Mouse (Mus musculus) embryo, embryonic 10.5 days (tissue): ENCODE results near the gene Frs2.

Experiments
- DNase-seq: peaks from one replicate; pipeline ENCODE4 v3.0.0-alpha.2; 2015; ENCODE audit warnings: low spot score

The Frs2 gene

DNA sequence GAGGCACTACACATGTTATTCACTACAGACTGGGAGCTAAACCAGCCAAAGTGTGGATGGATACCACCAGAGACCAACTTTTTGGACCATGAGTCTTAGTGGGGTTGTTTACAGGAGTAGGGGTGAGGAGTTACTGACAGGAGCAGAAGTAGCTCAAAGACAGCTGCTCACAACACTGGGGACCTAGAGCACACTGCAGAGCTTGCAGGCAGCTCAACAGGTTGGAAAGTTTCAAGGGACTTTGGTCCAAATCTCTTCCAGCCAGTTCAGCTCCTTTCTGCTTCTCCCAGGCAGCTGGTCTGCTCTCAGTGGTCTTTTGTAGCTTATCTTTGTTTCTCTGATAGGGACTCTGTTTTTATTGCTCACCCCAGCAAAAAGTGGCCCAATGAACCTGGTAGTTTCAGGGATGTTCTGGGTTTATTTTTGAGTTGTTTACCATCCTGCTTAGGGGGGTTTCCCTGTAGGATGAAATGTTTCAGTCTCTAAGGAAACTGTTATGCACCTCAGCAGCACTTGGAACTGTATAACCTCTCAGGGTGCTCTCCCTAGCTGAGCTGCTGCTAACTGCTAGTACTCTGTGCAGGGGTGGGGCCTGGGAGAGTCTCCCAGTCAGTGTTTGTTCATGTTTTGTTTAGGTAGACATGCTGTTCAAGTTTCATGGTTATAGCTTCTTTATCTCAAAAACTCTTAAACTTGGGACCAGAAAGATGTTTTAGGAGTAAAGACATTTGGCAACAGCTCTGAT is 44.3 kb downstream of the Frs2 start:
- DNase-seq, result no peak

DNA sequence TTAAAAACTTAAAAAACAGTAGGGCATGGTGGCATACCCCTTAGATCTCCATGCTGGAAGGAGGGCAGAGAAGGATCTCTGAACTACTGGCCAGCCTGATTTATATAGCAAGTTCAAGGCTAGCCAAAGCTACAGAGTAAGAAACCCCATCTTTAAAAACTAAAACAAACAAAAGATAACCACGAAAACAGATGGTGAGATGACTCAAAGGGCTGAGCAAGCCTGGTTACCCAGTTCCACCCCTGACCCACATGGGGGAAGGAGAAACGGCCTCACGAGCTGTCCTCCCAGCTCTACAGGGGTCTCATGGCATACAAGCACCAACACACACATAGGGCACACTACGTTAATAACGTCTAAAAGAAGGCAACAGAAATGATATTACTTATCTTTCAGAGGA is 48.2 kb downstream of the Frs2 start:
- DNase-seq, result no peak

DNA sequence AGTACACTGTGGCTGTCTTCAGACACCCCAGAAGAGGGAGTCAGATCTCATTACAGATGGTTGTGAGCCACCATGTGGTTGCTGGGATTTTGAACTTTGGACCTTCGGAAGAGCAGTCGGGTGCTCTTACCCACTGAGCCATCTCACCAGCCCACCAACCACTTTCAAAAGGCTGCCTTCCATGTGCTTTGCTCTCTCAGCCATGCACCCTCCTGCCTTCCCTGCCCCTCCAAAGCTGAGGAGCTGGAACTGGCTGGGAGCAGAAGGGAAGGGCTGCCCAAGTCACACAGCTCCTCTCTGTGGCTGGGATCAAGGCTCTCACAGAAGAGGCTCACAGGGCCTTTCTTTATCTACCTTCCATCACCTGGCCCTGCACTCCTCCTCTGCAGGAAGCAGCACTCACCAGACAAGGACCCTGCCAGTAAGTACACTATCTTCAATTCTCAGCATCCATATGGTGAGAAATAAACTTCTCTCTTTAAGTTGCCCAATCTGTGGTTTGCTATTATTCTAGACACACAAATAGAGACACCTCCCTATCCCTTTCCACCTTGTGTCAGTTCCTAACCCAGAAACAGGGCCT is 51.1 kb downstream of the Frs2 start:
- no peak for DNase-seq

DNA sequence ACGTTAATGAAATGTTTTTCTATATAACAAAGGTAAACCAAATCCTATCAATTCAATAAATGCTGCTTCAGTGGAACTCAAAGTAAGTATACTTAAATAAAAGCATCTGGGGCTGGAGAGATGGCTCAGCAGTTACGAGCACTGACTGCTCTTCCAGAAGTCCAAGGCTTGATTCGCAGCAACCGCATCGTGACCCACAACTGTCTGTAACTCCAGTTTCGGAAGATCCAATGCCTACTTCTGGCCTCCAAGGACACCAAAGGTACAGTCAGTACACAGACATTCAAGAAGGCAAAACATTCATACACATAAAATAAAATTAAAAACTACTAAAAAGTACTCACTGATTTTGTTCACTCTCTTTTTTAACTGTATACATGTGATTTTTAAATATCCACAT is 52.2 kb downstream of the Frs2 start:
- DNase-seq, result no peak

DNA sequence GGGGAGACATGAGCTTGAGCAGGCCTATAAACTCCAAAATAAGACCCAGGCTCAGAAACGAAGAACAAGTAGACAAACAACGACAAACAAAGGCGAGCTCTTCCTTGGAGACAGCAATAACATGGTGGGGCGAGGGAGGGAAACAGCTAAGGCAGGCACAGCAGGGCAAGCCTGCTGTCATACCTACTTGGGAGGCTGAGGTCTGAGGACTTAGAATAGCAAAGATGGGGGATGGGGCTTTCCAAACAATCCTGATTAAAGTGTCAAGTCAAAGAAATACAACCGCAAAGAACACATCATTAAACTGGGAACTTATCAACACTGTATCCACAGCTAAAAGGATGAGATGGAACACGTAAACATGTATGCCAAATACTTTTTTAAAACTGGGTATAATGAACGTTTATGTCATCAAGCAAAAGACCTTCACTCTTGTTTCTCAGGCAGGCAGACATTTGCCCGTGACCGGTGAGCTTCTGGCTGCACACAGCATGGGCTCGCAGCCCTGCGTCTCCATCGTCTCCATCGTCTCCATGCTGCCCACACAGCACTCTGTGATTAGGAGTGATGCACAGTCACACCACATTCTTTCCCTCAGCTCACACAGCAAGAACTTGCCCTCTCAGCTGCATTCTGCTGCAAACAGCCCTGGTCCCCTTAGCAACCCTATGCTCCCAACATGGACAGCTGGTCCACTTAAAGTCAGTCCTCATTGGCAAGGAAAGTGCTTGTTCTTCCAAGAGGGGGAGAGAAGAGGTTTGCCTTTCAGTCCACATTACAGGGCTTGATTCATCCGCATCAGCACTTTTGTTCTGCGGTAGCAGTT is 53.6 kb downstream of the Frs2 start:
- peak; percentile 79 for DNase-seq

DNA sequence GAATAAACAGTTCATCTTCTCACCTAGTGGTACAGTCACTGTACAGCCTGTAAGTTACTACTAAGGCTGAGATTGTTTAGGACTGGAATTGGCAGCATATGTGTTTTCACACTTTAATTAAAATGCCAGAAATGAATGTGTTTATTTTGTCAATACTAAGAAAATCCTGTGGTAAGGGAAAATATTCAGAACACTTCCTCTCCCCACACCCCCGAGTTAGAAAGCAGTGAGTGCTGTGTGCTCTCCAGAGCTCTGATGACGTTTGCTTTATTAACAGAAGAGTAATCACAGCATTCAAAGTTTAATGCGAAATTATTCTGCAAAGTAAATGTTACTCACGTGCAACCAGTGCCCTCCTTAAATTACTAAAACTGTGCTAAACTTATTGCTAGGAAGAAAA is 58.7 kb downstream of the Frs2 start:
- DNase-seq, result no peak

DNA sequence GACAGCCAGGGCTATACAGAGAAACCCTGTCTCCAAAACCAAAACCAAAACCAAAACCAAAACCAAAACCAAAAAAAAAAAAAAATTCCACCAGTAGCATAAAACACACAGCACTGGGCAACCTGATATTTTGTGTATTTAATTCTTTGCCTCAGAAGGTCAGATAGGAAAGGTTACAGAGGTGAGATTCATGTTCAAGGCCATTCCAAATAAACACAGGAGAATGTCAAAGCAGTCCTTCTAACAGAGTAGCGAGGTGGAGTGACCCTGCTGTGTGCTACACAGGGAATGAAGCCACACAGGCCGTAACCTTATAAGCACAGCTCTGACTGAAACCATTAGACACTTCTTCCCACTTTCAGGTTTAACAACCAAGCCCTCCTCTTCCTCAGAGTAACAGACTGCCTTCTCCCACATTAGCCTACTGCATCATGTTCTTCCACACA is 66.4 kb downstream of the Frs2 start:
- DNase-seq, result no peak

DNA sequence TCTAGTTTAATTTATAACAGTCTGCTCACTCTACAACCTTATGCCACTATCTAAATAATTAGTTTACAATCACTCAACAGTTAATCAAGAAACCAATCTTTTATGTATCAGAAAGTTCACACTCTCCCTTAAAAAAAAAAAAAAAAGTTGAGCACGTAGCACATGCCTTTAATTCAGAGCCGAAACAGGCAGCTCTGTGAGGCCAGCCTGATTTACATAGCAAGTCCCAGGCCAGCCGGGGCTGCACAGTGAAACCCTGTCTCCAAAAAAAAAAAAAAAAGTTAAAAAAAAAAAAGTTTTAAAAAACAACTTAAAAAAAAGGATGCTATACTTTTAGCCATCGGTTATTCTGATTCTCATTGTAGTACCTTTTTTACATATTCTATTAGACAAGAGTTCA is 67.0 kb downstream of the Frs2 start:
- no peak for DNase-seq

DNA sequence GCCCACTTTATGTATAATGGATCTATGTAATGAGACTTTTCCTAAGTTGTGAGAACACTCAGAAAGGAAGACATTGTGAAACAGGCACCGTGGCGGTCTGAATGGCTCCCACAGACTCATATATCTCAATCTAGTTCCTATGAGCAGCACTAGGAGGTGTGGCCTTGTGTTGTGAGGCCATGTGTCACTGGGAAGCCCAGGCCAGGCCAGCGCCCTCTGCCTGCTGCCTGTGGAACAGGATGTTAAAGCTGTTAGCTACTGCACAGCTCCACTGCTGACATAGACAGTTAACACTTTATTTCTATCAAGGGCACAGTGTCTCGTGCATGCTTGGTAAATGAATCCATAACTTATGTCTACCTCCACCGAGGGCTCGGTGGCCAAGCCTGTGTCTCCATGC is 70.0 kb downstream of the Frs2 start:
- peak; percentile 47 for DNase-seq

DNA sequence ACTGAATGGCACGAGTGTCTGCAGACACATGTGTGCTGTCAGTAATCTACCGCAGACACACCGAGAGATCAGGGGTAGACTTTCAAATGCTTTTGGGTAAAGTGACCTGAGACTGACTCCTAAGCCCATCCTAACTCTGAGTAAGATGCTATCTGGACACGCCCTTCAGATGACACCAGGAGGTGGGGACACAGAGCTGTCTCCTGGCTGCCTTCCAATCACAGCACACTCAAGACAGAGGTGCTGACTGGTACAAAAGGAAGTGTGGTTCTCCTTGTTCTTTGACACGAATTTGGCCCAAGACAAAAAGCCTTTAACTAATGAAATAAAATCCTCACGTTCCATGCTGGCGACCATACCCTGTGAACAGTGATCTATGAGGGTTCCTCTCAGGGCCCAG is 75.2 kb downstream of the Frs2 start:
- no peak for DNase-seq

DNA sequence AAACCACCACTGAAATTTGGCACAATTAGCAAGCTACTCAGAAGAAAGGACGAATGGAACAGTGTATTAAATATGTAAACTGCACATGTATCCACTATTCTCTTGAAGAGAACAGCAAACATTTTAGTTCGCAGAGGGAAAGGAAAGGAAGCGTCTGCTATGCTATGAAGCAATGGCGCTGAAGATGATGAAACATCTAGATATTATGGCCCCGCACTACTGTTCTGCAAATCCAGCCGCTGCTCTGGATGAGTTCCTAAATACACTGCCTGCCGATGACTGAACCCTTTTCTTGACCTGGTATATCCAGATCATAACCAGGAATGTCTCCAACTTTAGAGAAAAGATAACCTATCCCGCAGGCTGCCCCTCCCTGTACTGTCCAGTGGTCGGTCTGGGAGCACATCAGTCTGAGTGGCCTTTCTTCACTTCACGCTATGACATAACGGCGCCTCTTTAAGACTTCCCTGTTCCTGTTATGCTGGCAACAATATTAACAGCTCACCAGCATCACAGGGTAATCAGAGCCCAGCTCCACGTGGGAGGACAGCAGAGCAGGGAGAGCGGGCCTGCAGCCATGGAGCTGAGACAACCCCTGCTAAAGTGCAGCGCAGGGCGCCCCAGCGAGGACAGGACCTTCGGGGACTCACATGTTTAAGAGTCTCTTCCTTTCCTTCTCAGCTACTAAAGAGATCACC is 76.0 kb downstream of the Frs2 start:
- DNase-seq, result no peak

DNA sequence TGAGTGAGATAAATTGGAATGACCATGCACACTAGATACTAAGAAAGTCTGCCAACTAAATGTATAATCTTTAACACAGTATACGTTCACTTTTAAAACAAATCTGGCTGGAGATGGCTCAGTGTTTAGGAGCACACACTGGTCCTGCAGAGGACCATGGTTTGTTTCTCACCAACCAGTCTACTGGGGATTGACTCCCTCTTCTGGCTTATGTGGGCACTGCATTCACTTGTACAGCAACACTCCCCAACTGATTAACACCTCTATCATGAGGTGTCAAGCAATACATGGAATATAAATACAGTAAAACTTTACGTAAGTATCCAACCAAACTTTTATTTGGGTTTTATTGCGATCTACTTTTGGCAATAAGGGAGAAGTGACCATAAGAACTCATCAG is 79.2 kb downstream of the Frs2 start:
- no peak for DNase-seq

DNA sequence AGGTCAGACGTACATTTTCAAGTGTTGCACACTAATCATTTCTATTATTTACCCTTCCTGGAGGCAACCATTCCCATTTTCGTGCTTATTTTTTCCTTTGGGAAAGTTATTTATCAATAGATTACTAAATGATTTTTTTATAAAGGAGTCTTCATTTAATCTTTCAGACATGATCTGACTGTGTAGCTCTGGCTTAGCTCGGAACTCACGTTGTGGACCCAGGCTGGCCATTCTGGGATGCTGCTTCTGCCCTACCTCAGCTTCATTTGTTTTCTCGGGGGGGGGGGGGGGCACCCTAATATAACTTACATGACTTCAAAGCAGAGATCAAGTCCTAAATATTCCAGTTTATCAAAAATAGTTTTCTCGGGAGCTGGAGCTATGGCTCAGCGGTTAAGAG is 84.3 kb downstream of the Frs2 start:
- DNase-seq, result no peak

DNA sequence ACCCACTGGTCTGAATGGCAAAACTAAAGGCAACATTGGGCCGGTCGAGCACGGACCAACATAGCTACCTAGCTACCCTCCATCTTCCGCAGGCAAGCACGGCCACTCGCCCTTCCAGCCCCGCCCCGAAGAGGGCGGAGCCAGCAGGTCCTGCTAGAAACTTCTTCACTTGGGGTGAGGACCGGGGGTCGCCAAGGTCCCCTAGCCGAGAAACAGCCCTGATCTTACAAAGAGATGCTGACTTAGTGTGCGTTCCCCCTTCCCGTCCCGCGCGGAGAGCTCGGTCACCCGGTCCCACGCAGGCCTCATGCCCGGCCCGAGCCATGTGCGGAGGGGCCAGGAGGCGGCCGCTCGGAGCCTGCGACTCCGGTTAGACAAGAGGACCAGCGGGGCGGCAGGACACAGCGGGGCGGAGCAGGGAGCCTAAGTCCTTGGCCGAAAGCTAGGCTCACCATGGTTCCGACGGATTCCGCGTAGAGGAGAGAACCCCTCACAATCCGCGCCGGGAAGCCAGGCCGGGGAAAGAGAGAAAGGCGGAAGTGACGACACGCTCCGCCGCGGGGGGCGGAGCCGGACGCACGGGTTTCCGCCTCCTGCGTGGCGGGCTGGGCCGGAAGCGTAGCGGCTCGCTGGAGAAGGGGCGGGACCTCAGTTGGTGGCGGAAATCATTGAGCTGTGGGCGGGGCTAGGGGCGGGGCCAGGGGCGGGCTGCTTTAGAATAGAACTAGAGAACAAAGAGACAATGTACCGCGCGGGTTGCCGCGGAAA is 84.9 kb downstream of the Frs2 start, which contains the start of gene Cct2:
Cct2 (minus strand) TSS at position 561 of the 768 bp plus-strand sequence.
- DNase-seq, result peak; percentile 98

DNA sequence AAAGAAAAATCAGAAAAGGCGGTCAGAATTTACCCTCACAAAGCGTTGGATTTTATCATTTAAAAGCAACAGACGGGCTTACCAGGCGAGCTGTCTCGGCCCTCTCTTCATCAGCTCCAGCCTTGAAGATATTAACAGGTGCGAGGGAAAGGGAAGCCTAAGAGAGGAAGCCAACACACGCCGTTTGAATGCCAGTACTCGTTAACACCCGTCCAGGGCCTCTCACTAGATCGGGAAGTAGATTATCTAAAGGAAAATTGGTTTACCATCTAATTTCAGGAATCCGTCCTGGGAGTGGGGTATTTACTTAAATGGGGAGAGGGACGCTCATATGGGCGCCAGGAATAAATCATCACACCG is 85.5 kb downstream of the Frs2 start:
- DNase-seq, result no peak

DNA sequence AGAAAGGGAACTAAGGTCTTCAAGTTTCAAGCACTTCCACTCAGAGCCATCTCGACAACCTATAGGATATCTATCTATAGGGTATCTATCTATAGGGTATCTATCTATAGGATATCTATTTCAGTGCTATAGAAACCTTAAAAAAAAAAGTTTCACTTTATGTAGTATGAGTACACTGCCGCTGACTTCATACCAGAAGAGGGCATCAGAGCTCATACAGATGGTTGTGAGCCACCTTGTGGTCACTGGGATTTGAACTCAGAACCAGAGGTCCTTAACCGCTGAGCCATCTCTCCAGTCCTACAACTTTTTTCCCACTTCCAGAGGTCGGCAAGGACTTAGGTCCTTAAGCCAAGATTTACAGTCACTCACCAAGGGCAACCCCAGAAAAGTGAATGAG is 92.7 kb downstream of the Frs2 start:
- no peak for DNase-seq

DNA sequence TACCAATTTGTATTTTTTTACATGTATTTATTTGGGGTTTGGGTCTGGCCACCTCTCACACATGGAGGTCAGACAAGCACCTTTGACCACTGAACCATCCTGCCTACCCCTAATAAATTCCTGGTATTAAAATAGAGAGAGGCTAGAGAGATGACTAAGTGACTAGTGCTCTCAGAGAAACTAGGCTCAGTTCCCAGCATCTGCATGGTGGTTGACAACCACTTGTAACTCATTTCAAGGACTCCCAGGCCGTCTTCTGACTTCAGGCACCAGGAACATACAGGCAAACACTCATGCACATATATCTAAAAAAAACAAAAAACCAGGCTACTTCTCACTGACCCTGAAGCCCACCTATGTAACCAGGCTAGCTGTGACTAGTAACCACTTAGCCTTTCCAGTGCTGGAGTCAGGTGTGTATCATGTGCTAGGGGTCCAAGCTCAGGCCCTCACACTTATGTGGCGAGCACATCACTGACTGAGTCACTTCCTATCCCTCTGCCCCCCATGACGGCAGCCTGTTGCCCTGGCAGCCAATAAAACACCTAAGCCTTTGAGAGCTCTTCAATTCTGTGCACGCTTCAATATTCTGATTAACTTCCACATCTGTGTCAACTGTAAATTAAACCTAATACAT is 98.3 kb downstream of the Frs2 start:
- no peak for DNase-seq

DNA sequence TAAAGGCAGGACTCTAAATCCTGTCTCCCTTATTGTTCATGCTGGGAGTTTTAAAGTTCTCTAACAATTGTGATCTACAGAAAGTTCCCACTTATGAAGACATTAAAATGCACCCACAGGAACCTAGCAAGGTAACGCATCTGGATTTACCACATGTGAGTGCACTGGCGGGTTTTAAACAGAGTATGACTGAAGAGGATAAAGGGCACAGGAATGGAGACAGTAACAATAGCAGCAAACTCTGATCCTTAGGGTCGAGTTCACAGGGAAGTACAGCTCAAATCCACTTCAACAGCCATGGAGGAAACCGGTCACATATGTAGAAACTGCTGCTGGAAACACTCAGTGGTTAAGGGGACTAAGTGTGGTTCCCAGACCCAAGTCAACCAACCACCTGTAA is 99.1 kb downstream of the Frs2 start:
- no peak for DNase-seq

DNA sequence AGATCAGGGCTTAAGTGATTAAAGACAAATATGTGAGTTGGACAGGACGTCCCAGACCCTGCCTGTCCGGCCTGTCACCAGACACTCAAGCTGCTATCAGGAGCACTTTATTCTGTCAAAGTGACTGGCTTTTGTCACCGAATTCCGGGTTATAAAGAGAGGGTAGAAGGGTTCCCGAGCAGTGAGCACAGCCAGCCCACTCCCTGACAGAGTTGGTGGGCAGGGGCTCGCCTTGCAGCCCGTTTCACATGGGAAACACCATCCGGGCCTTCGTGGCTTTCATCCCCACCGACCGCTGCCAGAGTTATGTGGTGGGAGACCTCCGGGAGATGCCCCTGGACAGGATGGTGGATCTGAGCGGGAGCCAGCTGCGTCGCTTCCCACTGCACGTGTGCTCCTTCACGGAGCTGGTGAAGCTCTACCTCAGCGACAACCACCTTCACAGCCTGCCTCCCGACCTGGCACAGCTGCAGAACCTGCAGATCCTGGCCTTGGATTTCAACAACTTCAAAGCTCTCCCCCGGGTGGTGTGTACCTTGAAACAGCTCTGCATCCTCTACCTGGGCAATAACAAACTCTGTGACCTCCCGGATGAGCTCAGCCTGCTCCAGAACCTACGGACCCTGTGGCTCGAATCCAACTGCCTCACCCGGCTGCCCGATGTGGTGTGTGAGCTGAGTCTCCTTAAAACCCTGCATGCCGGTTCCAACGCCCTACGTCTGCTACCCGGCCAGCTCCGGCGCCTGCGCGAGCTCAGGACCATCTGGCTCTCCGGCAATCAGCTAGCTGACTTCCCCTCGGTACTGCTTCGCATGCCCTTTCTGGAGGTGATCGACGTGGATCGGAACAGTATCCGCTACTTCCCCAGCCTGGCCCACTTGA is 102.9 kb downstream of the Frs2 start, which contains the start of gene Lrrc10:
Lrrc10 (plus strand) TSS at position 167 of the 882 bp plus-strand sequence.
- DNase-seq, result peak; percentile 34
